Mouse (Mus musculus) C2C12 (cell line): ENCODE data around the gene Ubxn6.

Source experiments
- CEBPB ChIP-seq: IDR thresholded peaks from one replicate; pipeline ENCODE4 v1.6.1; 2011; ENCODE audit warnings: low read depth, mild to moderate bottlenecking, control low read depth, moderate library complexity
- CTCF ChIP-seq: IDR thresholded peaks from one replicate; pipeline ENCODE4 v1.5.1; 2011; ENCODE audit not compliant: control insufficient read depth, insufficient read depth, insufficient read length
- FOSL1 ChIP-seq: IDR thresholded peaks from one replicate; pipeline ENCODE4 v1.8.0; 2011; ENCODE audit warnings: mild to moderate bottlenecking, low read length; ENCODE audit not compliant: poor library complexity, insufficient read depth, severe bottlenecking
- MAX ChIP-seq: IDR thresholded peaks from one replicate; pipeline ENCODE4 v1.6.1; 2011; ENCODE audit warnings: mild to moderate bottlenecking, control low read depth
- MYOG ChIP-seq: IDR thresholded peaks from one replicate; pipeline ENCODE4 v1.6.1; 2011; ENCODE audit not compliant: control insufficient read depth, insufficient read length; ENCODE audit errors: extremely low read depth
- USF1 ChIP-seq: IDR thresholded peaks from one replicate; pipeline ENCODE4 v1.6.1; 2011; ENCODE audit warnings: low read depth, mild to moderate bottlenecking, control low read depth, moderate library complexity

- TF ChIP-seq CTCF (no peak), FOSL1 (peak; percentile 69), CEBPB (no peak), MAX (no peak), USF1 (no peak), MYOG (no peak)
These were observed 34.6 kb upstream of the Ubxn6 start, which contains the start of gene Plin4 for GRCm38 (mm10) chr17:56109219-56110051.
